Mouse (Mus musculus) spleen, adult 2 months (tissue): ENCODE results near the gene Nsf.

Experiments
- CTCF ChIP-seq: fragments of 200-500 bp; IDR thresholded peaks from 2 replicates; pipeline ENCODE4 v1.5.1; 2011; ENCODE audit warnings: mild to moderate bottlenecking, inconsistent platforms; ENCODE audit not compliant: insufficient read depth, insufficient read length, insufficient replicate concordance; ENCODE audit errors: extremely low read depth
- POLR2A ChIP-seq: fragments of 200-500 bp; IDR thresholded peaks from 2 replicates; pipeline ENCODE4 v1.6.1; 2011; ENCODE audit warnings: low read depth, low read length, inconsistent platforms

DNA sequence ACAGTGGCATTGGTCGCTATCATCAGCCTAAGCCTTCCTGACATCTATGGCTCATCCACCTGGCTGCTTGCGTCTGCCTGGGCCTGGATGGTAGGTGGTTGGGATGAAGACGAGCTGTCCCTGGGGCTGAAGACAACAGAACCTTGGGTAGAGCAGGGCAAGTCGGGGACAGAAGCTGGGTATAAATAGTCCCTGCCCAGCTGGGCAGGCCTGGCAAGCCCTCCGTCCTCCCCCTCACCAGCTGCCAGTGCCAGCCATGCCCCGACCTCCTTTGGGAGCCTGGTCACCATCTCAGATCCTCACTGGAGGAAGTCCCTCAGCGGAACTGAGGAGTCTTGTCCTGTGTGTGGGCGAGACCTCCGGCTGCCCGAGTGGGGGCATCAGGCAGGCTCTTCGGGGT is 149.7 kb downstream of the Nsf start:
- TF ChIP-seq CTCF (no peak), POLR2A (no peak)
